Mouse (Mus musculus) spleen, adult 2 months (tissue): ENCODE data around the gene Nav2.

ENCODE experiments used
- CTCF ChIP-seq: fragments of 200-500 bp; IDR thresholded peaks from 2 replicates; pipeline ENCODE4 v1.5.1; 2011; ENCODE audit warnings: mild to moderate bottlenecking, inconsistent platforms; ENCODE audit not compliant: insufficient read depth, insufficient read length, insufficient replicate concordance; ENCODE audit errors: extremely low read depth
- POLR2A ChIP-seq: fragments of 200-500 bp; IDR thresholded peaks from 2 replicates; pipeline ENCODE4 v1.6.1; 2011; ENCODE audit warnings: low read depth, low read length, inconsistent platforms

- TF ChIP-seq CTCF, result no peak
- TF ChIP-seq POLR2A, result no peak
Observed at GRCm38 (mm10) chr7:48959316-48959661, 50.8 kb downstream of the Nav2 start.
